Mouse (Mus musculus) CH12.LX (cell line): ENCODE data around the gene Papss1. TPM values are rescaled to one million over a fixed set of nuclear protein-coding genes. Genes with fewer than 3 reads are reported as not detected.

Source experiments
- DNase-seq: peaks from one replicate; pipeline ENCODE4 v3.0.0-alpha.2; 2013; ENCODE audit errors: extremely low read depth
- H3K27ac ChIP-seq: 2 replicates; pipeline ENCODE4 v1.5.1; 2012; ENCODE audit warnings: low read depth, mild to moderate bottlenecking, control low read depth, moderate library complexity; ENCODE audit not compliant: insufficient read depth
- H3K27me3 ChIP-seq: replicated peaks from 2 replicates; pipeline ENCODE3; 2012; ENCODE audit warnings: inconsistent platforms
- H3K36me3 ChIP-seq, 2 experiments: replicated peaks in 1 of 2; 2 replicates each; pipeline versions ENCODE3 to v1.6.1; 2012; ENCODE audit warnings: inconsistent platforms in 1 of 2, low read length in 1 of 2, mild to moderate bottlenecking in 1 of 2, mixed read lengths in 1 of 2, moderate library complexity in 1 of 2; ENCODE audit not compliant: control insufficient read depth in 1 of 2, insufficient read depth in 1 of 2
- H3K4me1 ChIP-seq, 2 experiments: 2 replicates each; pipeline ENCODE4 v1.6.1; 2012; ENCODE audit warnings: inconsistent platforms in 1 of 2, moderate library complexity in 1 of 2; ENCODE audit not compliant: insufficient read depth in 2 of 2, control insufficient read depth in 1 of 2
- H3K4me2 ChIP-seq: 2 replicates; pipeline ENCODE4 v1.6.1; 2012; ENCODE audit warnings: low read depth, mild to moderate bottlenecking, control low read depth; ENCODE audit not compliant: poor library complexity, insufficient read depth, severe bottlenecking
- H3K4me3 ChIP-seq, 3 experiments: fragments of 150-350 bp in 1 of 3; sonication (generic) in 1 of 3; replicated peaks in 1 of 3; 2 replicates each; pipeline versions ENCODE3 to v1.5.1; 2011 to 2012; ENCODE audit warnings: low read depth in 2 of 3, low read length in 2 of 3, mild to moderate bottlenecking in 2 of 3, moderate library complexity in 2 of 3, control low read depth in 1 of 3, improper control_type of control experiment in 1 of 3, inconsistent platforms in 1 of 3, mixed read lengths in 1 of 3; ENCODE audit not compliant: poor library complexity in 1 of 3
- H3K79me2 ChIP-seq: replicated peaks from 2 replicates; pipeline ENCODE4 v1.6.1; 2012; ENCODE audit warnings: mild to moderate bottlenecking, moderate library complexity; ENCODE audit not compliant: control insufficient read depth, poor library complexity, insufficient read depth, severe bottlenecking; ENCODE audit errors: extremely low read depth
- H3K9ac ChIP-seq: 2 replicates; pipeline ENCODE4 v1.6.1; 2012; ENCODE audit warnings: low read depth, mild to moderate bottlenecking, control low read depth, moderate library complexity; ENCODE audit not compliant: insufficient read depth
- H3K9me3 ChIP-seq: replicated peaks from 2 replicates; pipeline ENCODE3; 2012; ENCODE audit warnings: low read length, inconsistent platforms, mixed read lengths
- BHLHE40 ChIP-seq: IDR thresholded peaks from 2 replicates; pipeline ENCODE4 v1.6.1; 2011; ENCODE audit warnings: mild to moderate bottlenecking, low read depth, low read length, improper control_type of control experiment
- CHD1 ChIP-seq: IDR thresholded peaks from 2 replicates; pipeline ENCODE4 v1.6.1; 2012; ENCODE audit warnings: low read depth, low read length, improper control_type of control experiment, inconsistent platforms
- CHD2 ChIP-seq: IDR thresholded peaks from 2 replicates; pipeline ENCODE4 v1.6.1; 2011; ENCODE audit warnings: low read length, improper control_type of control experiment
- CTCF ChIP-seq, 2 experiments: IDR thresholded peaks in 1 of 2; conservative IDR thresholded peaks in 1 of 2; 2 replicates each; pipeline ENCODE4 v1.5.1; 2011 to 2012; ENCODE audit warnings: low read depth in 2 of 2, low read length in 2 of 2, improper control_type of control experiment in 1 of 2, inconsistent platforms in 1 of 2, mild to moderate bottlenecking in 1 of 2, moderate library complexity in 1 of 2
- GABPA ChIP-seq: IDR thresholded peaks from 2 replicates; pipeline ENCODE4 v1.6.1; 2012; ENCODE audit warnings: low read depth, low read length, improper control_type of control experiment, inconsistent platforms; ENCODE audit not compliant: insufficient replicate concordance
- IRF4 ChIP-seq: IDR thresholded peaks from 2 replicates; pipeline ENCODE4 v1.6.1; 2014; ENCODE audit warnings: low read depth, mild to moderate bottlenecking, inconsistent platforms, low read length, improper control_type of control experiment
- MAZ ChIP-seq: IDR thresholded peaks from 2 replicates; pipeline ENCODE4 v1.6.1; 2012; ENCODE audit warnings: low read depth, mild to moderate bottlenecking, inconsistent platforms, low read length, improper control_type of control experiment, moderate library complexity
- MEF2A ChIP-seq: IDR thresholded peaks from 2 replicates; pipeline ENCODE4 v1.6.1; 2014; ENCODE audit warnings: low read depth, mild to moderate bottlenecking, inconsistent platforms, low read length, improper control_type of control experiment, borderline replicate concordance
- MXI1 ChIP-seq: IDR thresholded peaks from 2 replicates; pipeline ENCODE4 v1.6.1; 2011; ENCODE audit warnings: mild to moderate bottlenecking, low read depth, low read length, improper control_type of control experiment
- MYC ChIP-seq: IDR thresholded peaks from 2 replicates; pipeline ENCODE4 v1.6.1; 2011; ENCODE audit warnings: low read depth, mild to moderate bottlenecking, improper control_type of control experiment, low read length
- NELFE ChIP-seq: IDR thresholded peaks from 2 replicates; pipeline ENCODE4 v1.6.1; 2011; ENCODE audit warnings: low read depth, low read length, improper control_type of control experiment
- NRF1 ChIP-seq: IDR thresholded peaks from 2 replicates; pipeline ENCODE4 v1.6.1; 2014; ENCODE audit warnings: low read depth, mild to moderate bottlenecking, inconsistent platforms, low read length, improper control_type of control experiment, moderate library complexity
- RAD21 ChIP-seq: IDR thresholded peaks from 2 replicates; pipeline ENCODE4 v1.6.1; 2011; ENCODE audit warnings: low read depth, mild to moderate bottlenecking, low read length, improper control_type of control experiment, moderate library complexity
- SIN3A ChIP-seq: IDR thresholded peaks from 2 replicates; pipeline ENCODE4 v1.6.1; 2012; ENCODE audit warnings: low read length, improper control_type of control experiment, inconsistent platforms
- SMC3 ChIP-seq: IDR thresholded peaks from 2 replicates; pipeline ENCODE4 v1.6.1; 2011; ENCODE audit warnings: low read depth, low read length, improper control_type of control experiment
- UBTF ChIP-seq: IDR thresholded peaks from 2 replicates; pipeline ENCODE4 v1.6.1; 2012; ENCODE audit warnings: low read depth, mild to moderate bottlenecking, inconsistent platforms, low read length, improper control_type of control experiment, moderate library complexity
- USF1 ChIP-seq: IDR thresholded peaks from 2 replicates; pipeline ENCODE4 v1.6.1; 2014; ENCODE audit warnings: low read depth, mild to moderate bottlenecking, inconsistent platforms, low read length, improper control_type of control experiment
- USF2 ChIP-seq: conservative IDR thresholded peaks from 2 replicates; pipeline ENCODE4 v1.6.1; 2011; ENCODE audit warnings: low read depth, low read length, improper control_type of control experiment
- ZC3H11A ChIP-seq: IDR thresholded peaks from 2 replicates; pipeline ENCODE4 v1.6.1; 2012; ENCODE audit warnings: low read depth, mild to moderate bottlenecking, inconsistent platforms, low read length, improper control_type of control experiment
- ZKSCAN1 ChIP-seq: IDR thresholded peaks from 2 replicates; pipeline ENCODE4 v1.6.1; 2012; ENCODE audit warnings: low read depth, inconsistent platforms, low read length, improper control_type of control experiment, borderline replicate concordance
- ZMIZ1 ChIP-seq: IDR thresholded peaks from 2 replicates; pipeline ENCODE4 v1.6.1; 2012; ENCODE audit warnings: low read depth, mild to moderate bottlenecking, inconsistent platforms, low read length, improper control_type of control experiment
- ZNF384 ChIP-seq: IDR thresholded peaks from 2 replicates; pipeline ENCODE4 v1.6.1; 2012; ENCODE audit warnings: low read depth, low read length, improper control_type of control experiment, inconsistent platforms
- dilution Hi-C: fragments of 300-500 bp; cut with MboI; formaldehyde crosslinking; loops from 2 replicates; pipeline ENCODE4 v1.14.3; 2020; ENCODE audit warnings: low sequenced_read_pairs; ENCODE audit not compliant: extremely low pct_unique_long_range_greater_than_20kb, extremely low pct_ligation_motif_present
- in situ Hi-C: fragments of 300-500 bp; cut with MboI; formaldehyde crosslinking; loops from 3 replicates; pipeline ENCODE4 v1.14.3; 2019; ENCODE audit warnings: low sequenced_read_pairs, low pct_ligation_motif_present, low pct_unique_long_range_greater_than_20kb, mixed read lengths
- polyA plus RNA-seq: library from polyadenylated mRNA; unstranded; fragments of >175 nt; gene quantifications from 2 replicates; pipeline ENCODE4 v1.2.1, GENCODE M21; 2012; ENCODE audit warnings: low read depth; ENCODE audit not compliant: insufficient read length
- total RNA-seq, 2 experiments: library from RNA; depleted of rRNA; stranded (reverse); fragments of 300-350 nt in 1 of 2; fragments of >200 nt in 1 of 2; gene quantifications; 2 replicates each; pipeline ENCODE4 v1.2.3; 2012 to 2014

Gene Papss1
- total and polyA plus RNA-seq, 3 experiments, result 13.0 to 27.1 (median 19.3) TPM

DNA sequence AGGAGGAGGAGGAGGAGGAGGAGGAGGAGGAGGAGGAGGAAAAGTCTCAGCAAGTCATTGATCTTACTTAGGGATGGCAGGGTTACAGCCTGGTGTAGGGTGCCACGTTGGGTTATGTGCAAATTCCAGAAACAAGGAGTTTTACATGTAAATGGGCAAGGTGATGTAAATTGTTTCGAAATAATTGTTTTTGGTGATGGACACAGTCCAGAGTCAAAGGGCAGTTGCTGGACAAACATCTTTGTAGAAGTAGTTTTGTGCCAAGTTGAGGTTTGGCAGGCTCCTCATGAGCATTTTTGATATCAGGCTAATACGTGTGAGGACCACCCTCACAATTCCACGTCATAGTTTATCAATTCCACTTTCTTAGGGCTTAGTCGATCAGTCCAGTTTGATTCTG, 80.6 kb downstream of the Papss1 start:
- Histone ChIP-seq H3K27me3 (no peaks in the 10 kb centered on the region), H3K36me3 (peaks cover 0 to 4% of the 10 kb centered on the region in 2 experiments), H3K79me2 (no peaks in the 10 kb centered on the region), H3K4me1 (peaks cover 6 to 24% of the 10 kb centered on the region in 2 experiments), H3K4me2 (no peak overlapping the region), H3K9ac (no peak overlapping the region), H3K27ac (no peak overlapping the region), H3K9me3 (no peaks in the 10 kb centered on the region), H3K4me3 (no peak overlapping the region)
- TF ChIP-seq SMC3, result no peak
- in situ Hi-C loops (no loop called here), dilution Hi-C loops (no loop called here)
- no peak for DNase-seq

DNA sequence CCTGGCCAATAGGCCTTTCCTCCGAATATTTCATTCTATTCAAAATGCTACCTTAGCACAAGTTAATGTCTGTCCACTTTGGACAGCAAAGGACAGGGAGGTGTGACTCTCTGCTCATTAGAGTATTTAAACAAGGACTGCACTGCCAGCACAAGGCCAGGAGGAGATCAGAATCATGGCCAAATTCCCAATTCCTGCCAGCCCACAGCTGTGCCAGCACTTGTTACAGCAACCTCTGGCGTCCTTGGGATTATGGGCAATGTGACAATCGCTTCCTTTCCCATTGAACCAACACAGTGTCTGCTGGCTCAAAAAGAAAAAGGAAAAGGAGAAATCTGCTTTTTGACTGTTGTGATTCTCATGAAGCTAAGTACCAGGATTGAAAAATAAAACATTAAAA, 89.8 kb downstream of the Papss1 start:
- dilution Hi-C loops (no loop called here), in situ Hi-C loops (no loop called here)
- H3K4me3 ChIP-seq, result no peak overlapping the region
- no peaks in the 10 kb centered on the region for H3K36me3 ChIP-seq
- H3K27me3 ChIP-seq, result no peaks in the 10 kb centered on the region
- H3K4me1 ChIP-seq, result no peaks in the 10 kb centered on the region
- H3K4me2 ChIP-seq, result no peak overlapping the region
- DNase-seq, result no peak
- no peak overlapping the region for H3K9ac ChIP-seq
- H3K9me3 ChIP-seq, result no peaks in the 10 kb centered on the region
- H3K79me2 ChIP-seq, result no peaks in the 10 kb centered on the region
- no peak overlapping the region for H3K27ac ChIP-seq
- TF ChIP-seq MXI1, result no peak
- TF ChIP-seq MAZ, result no peak
- no peak for TF ChIP-seq CTCF (conservative IDR thresholded peaks at IDR 0.05 in 1 of 2, IDR thresholded peaks at IDR 0.05 in 1 of 2; ENCODE audit: low read depth in 2 of 2, low read length in 2 of 2)
- TF ChIP-seq ZMIZ1, result no peak
- TF ChIP-seq GABPA, result no peak
- no peak for TF ChIP-seq ZNF384
- TF ChIP-seq MYC, result no peak

- no peaks in the 10 kb centered on the region for H3K9me3 ChIP-seq
- in situ Hi-C loops, result no loop called here
- TF ChIP-seq IRF4, result no peak
- TF ChIP-seq NELFE, result no peak
- TF ChIP-seq SIN3A, result no peak
- no peak for TF ChIP-seq RAD21
- TF ChIP-seq UBTF, result no peak
- no peak for TF ChIP-seq SMC3
- no peak for TF ChIP-seq MXI1
- TF ChIP-seq MEF2A, result no peak
- no peak for TF ChIP-seq USF1
- no peak for TF ChIP-seq ZKSCAN1
- TF ChIP-seq NRF1, result no peak
- no peak for TF ChIP-seq ZC3H11A
- no peak for TF ChIP-seq CHD1
- TF ChIP-seq MAZ, result no peak
- no peak for TF ChIP-seq GABPA
- no peak for TF ChIP-seq CHD2
- TF ChIP-seq USF2, result no peak
- no peak for TF ChIP-seq BHLHE40
- TF ChIP-seq ZNF384, result no peak
These were observed 91.5 kb downstream of the Papss1 start for GRCm38 (mm10) chr3:131656032-131656431.

More at GRCm38 (mm10) chr3:131656032-131656431, 91.5 kb downstream of the Papss1 start:
- no peaks in the 10 kb centered on the region for H3K79me2 ChIP-seq
- no peak overlapping the region for H3K4me3 ChIP-seq
- no peak for DNase-seq
- dilution Hi-C loops, result no loop called here
- no peaks in the 10 kb centered on the region for H3K36me3 ChIP-seq
- H3K27ac ChIP-seq, result no peak overlapping the region
- no peaks in the 10 kb centered on the region for H3K27me3 ChIP-seq
- H3K4me2 ChIP-seq, result no peak overlapping the region
- no peaks in the 10 kb centered on the region for H3K4me1 ChIP-seq
- H3K9ac ChIP-seq, result no peak overlapping the region
